8 mouse cellular contexts compared by ENCODE assay signal in genomic region chr13:99093269-99093668, GRCm38 (mm10).
A peak's percentile ranks its signal among the peaks of the same experiment; 100 is the strongest.
DNase-seq lines count a peak whose midpoint lies in the region; ATAC-seq and TF ChIP-seq lines count a peak whose summit lies in the region.

No protein-coding gene starts in this region.

- no peak overlapping the region for H3K4me3 ChIP-seq in bone marrow, adult 2 months (replicated peaks; ENCODE audit: control insufficient read depth, low read depth, low read length)
- no peak overlapping the region for H3K4me3 ChIP-seq in embryonic facial prominence, embryonic 15.5 days (replicated peaks)
- H3K4me3 ChIP-seq in limb, embryonic 15.5 days = no peak overlapping the region

- peak; percentile 77 for DNase-seq in A20 (ENCODE audit: low read depth, low spot score)
- peak; percentile 53 to 70 for DNase-seq in heart, adult 9 months (ENCODE audit: low spot score in 2 of 2)
- peak; percentile 87 for DNase-seq in kidney, adult 9 months
- DNase-seq in monocyte, adult 2 months (ENCODE audit: low read depth in 1 of 2, low spot score in 2 of 2) = peak; percentile 13 to 47
- DNase-seq in spleen, postnatal 14 days (ENCODE audit: low spot score in 2 of 2) = peak; percentile 49 to 64

- 4% methylated on average over 9 of the region's 9 CpGs for WGBS in bone marrow, adult 2 months
- WGBS in embryonic facial prominence, embryonic 15.5 days = 4% methylated on average over 9 of the region's 9 CpGs
- WGBS in limb, embryonic 15.5 days = 9% methylated on average over 9 of the region's 9 CpGs

- H3K9ac ChIP-seq in embryonic facial prominence, embryonic 15.5 days = no peak overlapping the region
- no peak overlapping the region for H3K9ac ChIP-seq in limb, embryonic 15.5 days

- TF ChIP-seq POLR2A in bone marrow, adult 2 months (IDR thresholded peaks at IDR 0.05; ENCODE audit: borderline replicate concordance, control insufficient read depth, low read depth, low read length) = no peak

- peak; percentile 93 for TF ChIP-seq CTCF in bone marrow, adult 2 months (IDR thresholded peaks at IDR 0.05; ENCODE audit: control insufficient read depth, insufficient read depth, low read length)

- no peak overlapping the region for H3K27ac ChIP-seq in bone marrow, adult 2 months (ENCODE audit: control insufficient read depth, insufficient read depth, low read depth, low read length, poor library complexity)
- no peak overlapping the region for H3K27ac ChIP-seq in embryonic facial prominence, embryonic 15.5 days (replicated peaks)
- H3K27ac ChIP-seq in limb, embryonic 15.5 days = no peak overlapping the region

- H3K36me3 ChIP-seq in embryonic facial prominence, embryonic 15.5 days = no peaks in the 10 kb centered on the region
- H3K36me3 ChIP-seq in limb, embryonic 15.5 days = no peaks in the 10 kb centered on the region

- H3K27me3 ChIP-seq in embryonic facial prominence, embryonic 15.5 days = no peaks in the 10 kb centered on the region
- no peaks in the 10 kb centered on the region for H3K27me3 ChIP-seq in limb, embryonic 15.5 days

- ATAC-seq in embryonic facial prominence, embryonic 15.5 days (ENCODE audit: insufficient number of reproducible peaks, low FRiP score, low TSS enrichment, low read depth) = peak; percentile 81
- ATAC-seq in limb, embryonic 15.5 days (ENCODE audit: insufficient number of reproducible peaks, low FRiP score, low TSS enrichment, low read depth) = peak; percentile 79; the same call in 1 of the 2 replicates

- H3K4me2 ChIP-seq in embryonic facial prominence, embryonic 15.5 days (replicated peaks) = no peak overlapping the region
- H3K4me2 ChIP-seq in limb, embryonic 15.5 days = no peak overlapping the region

- no peaks in the 10 kb centered on the region; the same call in 1 of the 2 replicates for H3K4me1 ChIP-seq in bone marrow, adult 2 months (ENCODE audit: control insufficient read depth, insufficient read depth, low read length)
- H3K4me1 ChIP-seq in embryonic facial prominence, embryonic 15.5 days = peaks cover 19% of the 10 kb centered on the region
- H3K4me1 ChIP-seq in limb, embryonic 15.5 days = peaks cover 14% of the 10 kb centered on the region; the same call in 1 of the 2 replicates

- H3K9me3 ChIP-seq in embryonic facial prominence, embryonic 15.5 days (replicated peaks) = no peaks in the 10 kb centered on the region
- no peaks in the 10 kb centered on the region for H3K9me3 ChIP-seq in limb, embryonic 15.5 days

Comparison
In these comparisons a context has a peak if more than half of its experiments do, and no peak if none do; other contexts are left out.
1. DNase-seq: peak in every context shown above with its lines; median percentile 87 in kidney, adult 9 months; 77 in A20; 62 in heart, adult 9 months; 56 in spleen, postnatal 14 days; 30 in monocyte, adult 2 months.